Mouse (Mus musculus) heart, adult 11 months (tissue): ENCODE results near the gene Synm.

Experiments used
- DNase-seq: peaks from one replicate; pipeline ENCODE4 v3.0.0; 2022

Gene Synm

GRCm38 (mm10) chr7:67747731-67748305 lies 11.7 kb downstream of the Synm start:
- DNase-seq, result no peak

DNA sequence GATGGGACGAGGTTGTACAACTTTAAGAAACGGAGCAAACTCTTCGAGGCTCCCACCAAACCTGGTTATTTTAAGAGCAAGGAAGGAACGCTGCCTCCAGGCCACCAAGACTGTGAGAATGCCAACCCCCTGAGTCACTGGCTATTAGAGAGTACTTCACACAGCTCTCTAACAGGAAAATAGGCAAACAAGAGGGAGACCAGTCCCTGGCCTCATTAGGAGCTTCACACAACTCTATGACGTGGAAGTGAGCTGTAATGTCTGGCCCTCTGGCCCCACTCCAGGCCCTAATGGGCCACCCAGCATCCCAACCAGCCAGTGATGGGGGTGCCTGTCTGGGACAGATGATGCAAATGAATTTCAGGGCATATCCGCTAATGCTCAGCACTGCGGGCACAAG lies 17.8 kb downstream of the Synm start:
- peak; percentile 96 for DNase-seq

DNA sequence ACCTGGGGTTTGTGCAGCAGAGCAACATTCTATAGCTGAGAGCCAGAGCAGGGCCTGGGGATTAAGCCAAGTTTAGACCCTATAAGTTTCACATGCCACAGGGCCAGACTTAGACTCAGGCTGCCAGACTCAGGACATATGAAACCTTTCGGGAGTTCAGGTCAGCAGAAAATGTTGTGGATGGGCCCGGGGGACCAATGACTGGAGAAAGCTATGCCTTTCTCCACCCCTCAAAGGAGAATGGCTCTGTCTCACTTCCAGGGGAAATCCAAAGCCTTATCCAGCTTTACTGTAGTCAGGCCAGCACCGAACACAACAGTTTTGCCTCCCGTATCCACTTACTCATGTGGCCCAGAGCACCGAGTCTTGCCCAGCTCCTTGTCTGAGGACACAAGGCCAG lies 18.7 kb downstream of the Synm start:
- DNase-seq, result peak; percentile 95

DNA sequence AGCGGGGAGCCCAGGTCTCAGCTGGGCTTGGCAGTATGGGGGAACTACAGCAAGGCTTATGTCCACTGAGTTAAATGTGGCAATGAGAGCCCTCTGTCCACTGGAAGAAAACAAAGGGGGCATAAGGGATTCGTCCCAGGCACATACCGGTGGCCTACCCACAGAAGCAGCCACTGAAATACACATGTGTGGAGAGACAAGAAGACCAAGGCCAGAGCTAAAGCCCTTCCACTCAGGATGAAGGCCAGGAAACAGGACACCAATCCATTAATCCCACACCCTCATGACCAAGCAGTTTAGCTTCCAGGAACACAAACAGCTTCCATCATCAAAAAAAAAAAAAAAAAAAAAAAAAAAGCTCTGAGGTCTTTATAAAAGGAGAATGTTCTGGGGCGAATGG lies 19.2 kb downstream of the Synm start:
- peak; percentile 94 for DNase-seq

DNA sequence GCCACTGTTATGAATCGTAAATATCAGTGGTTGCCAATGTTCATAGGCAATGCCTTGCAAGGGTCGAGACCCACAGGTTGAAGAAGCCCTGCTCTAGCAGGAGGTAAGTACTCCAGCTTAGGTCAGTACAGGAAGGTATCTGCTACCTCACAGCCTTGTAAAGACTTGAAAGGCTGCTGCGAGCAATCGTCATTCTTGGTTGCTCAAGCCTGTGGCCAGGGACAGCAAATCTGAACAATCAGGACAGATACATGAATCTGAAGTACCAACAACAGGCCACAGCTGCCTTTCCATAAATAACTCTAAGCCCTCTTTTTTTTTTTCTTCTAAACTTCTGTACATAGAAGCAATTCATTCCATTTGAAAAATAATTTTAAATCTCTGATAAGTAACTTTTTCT lies 27.3 kb downstream of the Synm start:
- DNase-seq, result peak; percentile 72

- peak; percentile 87 for DNase-seq
Observed at GRCm38 (mm10) chr7:67730431-67731110, 29.0 kb downstream of the Synm start.

DNA sequence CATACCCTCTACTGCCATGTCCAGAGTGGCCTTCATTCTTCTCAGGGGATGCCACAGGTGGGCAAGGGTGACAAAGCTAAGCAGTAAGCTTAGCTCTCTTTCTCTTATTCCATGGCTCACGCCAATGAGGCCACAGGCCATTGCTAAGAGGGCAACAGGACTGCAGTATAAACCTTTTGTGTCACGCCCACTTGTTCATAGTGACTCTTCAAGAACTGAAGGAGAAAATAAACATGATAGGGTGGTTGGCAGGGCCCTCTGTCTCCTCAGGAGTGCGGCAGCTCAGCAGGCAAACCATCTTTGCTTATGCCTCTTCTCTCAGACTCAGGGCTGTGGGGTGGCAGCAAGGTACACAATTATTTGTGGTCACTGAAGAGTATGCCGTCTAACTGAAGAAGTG lies 30.7 kb downstream of the Synm start:
- peak; percentile 76 for DNase-seq

DNA sequence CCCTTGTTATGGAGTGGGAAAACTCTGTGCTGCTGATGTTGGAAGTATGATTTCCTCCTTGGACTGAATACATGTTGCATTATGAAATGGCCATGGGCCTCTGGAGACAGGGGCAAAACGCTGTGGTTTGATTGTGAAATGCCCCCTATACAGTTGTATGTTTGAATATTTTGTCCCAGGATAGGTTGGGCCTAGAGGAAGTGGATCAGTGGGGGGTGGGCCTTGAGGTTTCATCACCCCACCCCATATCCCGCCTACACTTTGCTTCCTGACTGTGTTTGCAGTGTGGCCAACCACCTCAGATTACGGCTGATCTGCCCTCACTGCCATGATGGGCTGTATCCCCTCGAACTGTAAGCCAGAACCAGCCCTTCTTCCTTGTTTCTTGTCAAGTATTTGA lies 31.3 kb downstream of the Synm start:
- DNase-seq, result peak; percentile 61

- no peak for DNase-seq
Observed at GRCm38 (mm10) chr7:67725016-67725415, 34.5 kb downstream of the Synm start.

- DNase-seq, result no peak
Observed at GRCm38 (mm10) chr7:67724536-67724935, 35.0 kb downstream of the Synm start.

- DNase-seq, result peak; percentile 84
Observed at GRCm38 (mm10) chr7:67722163-67722562, 37.4 kb downstream of the Synm start.

- peak; percentile 86 for DNase-seq
Observed at GRCm38 (mm10) chr7:67718804-67719203, 40.7 kb downstream of the Synm start.

GRCm38 (mm10) chr7:67717520-67717919 lies 42.0 kb downstream of the Synm start:
- DNase-seq, result no peak

DNA sequence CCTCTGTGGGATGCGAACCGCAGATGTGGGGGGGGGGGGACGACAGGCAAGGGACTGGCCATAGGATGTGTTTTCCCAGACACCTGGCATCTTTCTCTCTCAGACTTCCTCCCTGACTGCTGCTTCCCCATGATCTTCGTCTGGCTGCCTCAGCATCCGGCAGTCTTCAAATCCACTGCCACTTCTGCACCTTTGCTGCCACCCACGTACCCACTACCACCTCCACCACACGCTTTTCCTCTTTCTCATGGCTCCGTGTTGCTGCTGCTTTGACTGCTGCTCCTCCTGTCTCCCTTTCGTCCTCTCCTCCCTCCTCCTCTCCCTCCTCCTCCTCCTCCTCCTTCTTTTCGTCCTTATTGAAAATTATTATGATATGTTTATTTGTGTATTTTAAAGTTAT lies 42.6 kb downstream of the Synm start:
- no peak for DNase-seq

GRCm38 (mm10) chr7:67716213-67716878 lies 43.2 kb downstream of the Synm start:
- no peak for DNase-seq

DNA sequence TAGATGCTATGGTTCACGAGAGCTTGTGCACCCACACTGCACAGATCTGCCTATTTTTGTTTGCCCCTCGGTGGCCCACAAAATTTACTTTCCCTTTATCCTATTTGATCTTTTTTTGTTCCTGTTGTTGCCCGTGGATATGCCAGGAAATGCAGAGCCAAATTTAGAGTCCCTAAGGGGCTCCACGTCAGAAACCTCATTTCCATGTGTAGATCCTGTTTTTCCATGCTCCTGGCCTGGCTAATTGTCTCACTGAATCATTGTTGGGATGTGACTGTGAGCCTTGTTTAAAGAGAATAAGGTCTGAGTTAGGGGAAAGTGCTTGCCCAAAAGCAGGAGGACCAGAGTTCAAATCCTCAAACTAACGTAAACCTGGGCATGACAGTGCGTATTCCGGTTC lies 44.4 kb downstream of the Synm start:
- peak; percentile 97 for DNase-seq

DNA sequence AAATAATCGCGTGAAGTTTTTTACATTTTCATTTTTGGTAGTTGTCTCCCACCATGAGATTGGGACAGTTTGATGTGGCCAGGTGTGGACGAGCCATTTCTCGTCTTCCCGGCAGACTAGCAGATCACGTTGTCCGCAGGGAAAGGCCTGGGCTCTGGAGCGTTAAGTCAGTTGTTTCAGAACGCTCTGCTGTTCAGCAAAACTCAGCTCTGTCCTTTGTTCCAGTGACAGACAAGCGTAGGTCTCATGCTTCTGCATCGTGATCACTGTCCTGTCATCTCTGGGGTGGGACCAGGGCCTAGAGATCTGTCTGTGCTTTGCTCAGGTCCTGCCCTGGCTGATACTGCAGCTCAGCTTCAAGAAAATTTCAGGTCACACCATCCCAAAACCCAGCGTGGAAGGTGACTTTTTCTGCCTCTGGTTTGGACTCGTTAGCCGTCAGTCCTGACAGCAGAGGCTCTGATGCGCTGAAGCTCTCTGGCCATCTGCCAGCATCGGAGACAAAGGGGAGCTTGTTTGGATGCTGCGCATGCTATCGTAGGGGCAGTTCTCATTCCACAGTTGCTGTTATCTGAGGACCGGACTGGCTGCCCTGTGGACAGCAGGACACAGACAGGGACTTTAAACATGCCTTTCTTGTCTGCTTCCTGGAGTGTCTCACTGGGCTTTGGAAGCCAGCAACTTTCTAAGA lies 45.6 kb downstream of the Synm start:
- peak; percentile 94 for DNase-seq

GRCm38 (mm10) chr7:67710216-67710615 lies 49.3 kb downstream of the Synm start:
- DNase-seq, result peak; percentile 92

GRCm38 (mm10) chr7:67708160-67708559 lies 51.4 kb downstream of the Synm start:
- DNase-seq, result peak; percentile 64

GRCm38 (mm10) chr7:67701252-67701914 lies 58.2 kb downstream of the Synm start:
- peak; percentile 90 for DNase-seq

- DNase-seq, result no peak
Observed at GRCm38 (mm10) chr7:67700846-67701245, 58.7 kb downstream of the Synm start.

DNA sequence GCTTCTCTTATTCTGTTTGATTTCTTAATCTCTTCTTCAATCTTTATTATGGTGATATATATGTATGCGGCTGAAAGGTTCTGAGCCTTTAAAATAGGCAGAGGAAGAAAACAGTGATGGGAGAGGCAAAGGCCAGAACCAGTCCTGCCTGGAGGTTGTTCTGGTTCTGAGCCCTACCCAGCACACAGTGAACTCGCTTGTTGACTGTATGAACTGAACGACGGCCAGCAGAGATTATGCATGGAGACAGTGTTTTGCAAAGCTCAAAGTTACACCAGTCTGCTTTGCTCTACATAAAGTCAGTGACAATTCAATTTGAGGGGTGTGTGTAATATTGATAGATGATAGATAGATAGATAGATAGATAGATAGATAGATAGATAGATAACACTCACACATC lies 60.2 kb downstream of the Synm start:
- no peak for DNase-seq
